Mouse (Mus musculus): Measurements from ENCODE around the gene Irf7. TPM values are rescaled to one million over a fixed set of nuclear protein-coding genes. Genes with fewer than 3 reads are reported as not detected.
A peak's percentile ranks its signal among the peaks of the same experiment; 100 is the strongest.
"Not testable (repeated sequence)": the region's sequence is repeated elsewhere in the genome, so short reads cannot be mapped to it uniquely, and the experiment has no call there.

Irf7 gene
- total RNA-seq, 2 experiments from 2014 or later, result 9.9 to 27.5 TPM

GRCm38 (mm10) chr7:141277701-141278678 is 11.7 kb upstream of the Irf7 start:
- no peak for ATAC-seq (replicated peaks; ENCODE audit: low FRiP score, low TSS enrichment, poor library complexity, severe bottlenecking)

- no peak for ATAC-seq (replicated peaks; ENCODE audit: low FRiP score, low TSS enrichment, poor library complexity, severe bottlenecking)
Measured at GRCm38 (mm10) chr7:141276546-141276945, 10.3 kb upstream of the Irf7 start, which contains the start of gene Cdhr5. Gene Cdhr5, minus strand, starts transcription at chr7:141276786.

GRCm38 (mm10) chr7:141275356-141275755 is 9.1 kb upstream of the Irf7 start:
- ATAC-seq (replicated peaks; ENCODE audit: low FRiP score, low TSS enrichment, poor library complexity, severe bottlenecking), result no peak

- no peak for ATAC-seq (replicated peaks; ENCODE audit: low FRiP score, low TSS enrichment, poor library complexity, severe bottlenecking)
Measured at GRCm38 (mm10) chr7:141270631-141271030, 4.3 kb upstream of the Irf7 start.

GRCm38 (mm10) chr7:141269273-141269545 is 2.9 kb upstream of the Irf7 start:
- no peak for ATAC-seq (replicated peaks; ENCODE audit: low FRiP score, low TSS enrichment, poor library complexity, severe bottlenecking)

- ATAC-seq (replicated peaks; ENCODE audit: low FRiP score, low TSS enrichment, poor library complexity, severe bottlenecking), result no peak
Measured at GRCm38 (mm10) chr7:141268466-141269272, 2.4 kb upstream of the Irf7 start.

GRCm38 (mm10) chr7:141265411-141265738 is 906 bp downstream of the Irf7 start:
- peak; percentile 17; the same call in 1 of the 2 replicates for ATAC-seq (replicated peaks; ENCODE audit: low FRiP score, low TSS enrichment, poor library complexity, severe bottlenecking)

- ATAC-seq (replicated peaks; ENCODE audit: low FRiP score, low TSS enrichment, poor library complexity, severe bottlenecking), result peak; percentile 73
Measured at GRCm38 (mm10) chr7:141264761-141265410, 1.4 kb downstream of the Irf7 start.

- ATAC-seq (replicated peaks; ENCODE audit: low FRiP score, low TSS enrichment, poor library complexity, severe bottlenecking), result no peak
Measured at GRCm38 (mm10) chr7:141264041-141264700, 2.1 kb downstream of the Irf7 start.

- no peak for ATAC-seq (replicated peaks; ENCODE audit: low FRiP score, low TSS enrichment, poor library complexity, severe bottlenecking)
Measured at GRCm38 (mm10) chr7:141263640-141264039, 2.6 kb downstream of the Irf7 start.

GRCm38 (mm10) chr7:141261480-141261879 is 4.8 kb downstream of the Irf7 start:
- no peak for ATAC-seq (replicated peaks; ENCODE audit: low FRiP score, low TSS enrichment, poor library complexity, severe bottlenecking)

- no peak for ATAC-seq (replicated peaks; ENCODE audit: low FRiP score, low TSS enrichment, poor library complexity, severe bottlenecking)
Measured at GRCm38 (mm10) chr7:141256159-141256558, 10.1 kb downstream of the Irf7 start.

- not testable (repeated sequence) for ATAC-seq (replicated peaks; ENCODE audit: low FRiP score, low TSS enrichment, poor library complexity, severe bottlenecking)
Measured at GRCm38 (mm10) chr7:141250486-141250885, 15.8 kb downstream of the Irf7 start.

GRCm38 (mm10) chr7:141231551-141231950 is 34.7 kb downstream of the Irf7 start:
- no peak for ATAC-seq (replicated peaks; ENCODE audit: low FRiP score, low TSS enrichment, poor library complexity, severe bottlenecking)

- no peak for ATAC-seq (replicated peaks; ENCODE audit: low FRiP score, low TSS enrichment, poor library complexity, severe bottlenecking)
Measured at GRCm38 (mm10) chr7:141231111-141231510, 35.2 kb downstream of the Irf7 start.

- ATAC-seq (replicated peaks; ENCODE audit: low FRiP score, low TSS enrichment, poor library complexity, severe bottlenecking), result no peak
Measured at GRCm38 (mm10) chr7:141230570-141230969, 35.7 kb downstream of the Irf7 start.

GRCm38 (mm10) chr7:141229702-141230101 is 36.6 kb downstream of the Irf7 start:
- ATAC-seq (replicated peaks; ENCODE audit: low FRiP score, low TSS enrichment, poor library complexity, severe bottlenecking), result no peak

- ATAC-seq (replicated peaks; ENCODE audit: low FRiP score, low TSS enrichment, poor library complexity, severe bottlenecking), result peak; percentile 90
Measured at GRCm38 (mm10) chr7:141228279-141229067, 37.8 kb downstream of the Irf7 start, which contains the start of gene Phrf1. Gene Phrf1, plus strand, starts transcription at chr7:141228784.

- no peak for ATAC-seq (replicated peaks; ENCODE audit: low FRiP score, low TSS enrichment, poor library complexity, severe bottlenecking)
Measured at GRCm38 (mm10) chr7:141227796-141228195, 38.5 kb downstream of the Irf7 start.

Measured in megakaryocyte-erythroid progenitor cell, adult 5-6 weeks (primary cell).